Mouse (Mus musculus) thymus, postnatal 36 days (tissue): Measurements from ENCODE around the gene Camk2g.

Source experiments
- DNase-seq, 2 experiments: peaks; one replicate each; pipeline ENCODE4 v3.0.0; 2022; ENCODE audit warnings: mixed read lengths in 2 of 2

The Camk2g gene

GRCm38 (mm10) chr14:20806116-20806840 lies 12.4 kb upstream of the Camk2g start:
- no peak for DNase-seq

- DNase-seq: no peak
Observed at GRCm38 (mm10) chr14:20804964-20805672, 11.2 kb upstream of the Camk2g start.

- no peak for DNase-seq
Observed at GRCm38 (mm10) chr14:20804481-20804880, 10.6 kb upstream of the Camk2g start.

GRCm38 (mm10) chr14:20803606-20803938 lies 9.7 kb upstream of the Camk2g start:
- DNase-seq: peak; percentile 58 to 63

- DNase-seq: no peak
Observed at GRCm38 (mm10) chr14:20802926-20803605, 9.2 kb upstream of the Camk2g start.

GRCm38 (mm10) chr14:20798761-20799160 lies 4.9 kb upstream of the Camk2g start:
- peak; percentile 87 to 91 for DNase-seq

GRCm38 (mm10) chr14:20798300-20798699 lies 4.4 kb upstream of the Camk2g start:
- no peak for DNase-seq

- DNase-seq: no peak
Observed at GRCm38 (mm10) chr14:20796643-20797042, 2.8 kb upstream of the Camk2g start.

- no peak for DNase-seq
Observed at GRCm38 (mm10) chr14:20796170-20796569, 2.3 kb upstream of the Camk2g start.

GRCm38 (mm10) chr14:20795423-20796152 lies 1.7 kb upstream of the Camk2g start:
- DNase-seq: no peak

- no peak for DNase-seq
Observed at GRCm38 (mm10) chr14:20794589-20794988, 701 bp upstream of the Camk2g start.

GRCm38 (mm10) chr14:20792922-20793757 lies 748 bp downstream of the Camk2g start:
- peak; percentile 47 to 69 for DNase-seq

GRCm38 (mm10) chr14:20792243-20792921 lies 1.5 kb downstream of the Camk2g start:
- peak; percentile 13 to 40 for DNase-seq

GRCm38 (mm10) chr14:20791511-20792242 lies 2.2 kb downstream of the Camk2g start:
- DNase-seq: peak; percentile 47 to 58

- DNase-seq: no peak
Observed at GRCm38 (mm10) chr14:20790996-20791395, 2.9 kb downstream of the Camk2g start.

- no peak for DNase-seq
Observed at GRCm38 (mm10) chr14:20790445-20790844, 3.4 kb downstream of the Camk2g start.

GRCm38 (mm10) chr14:20789593-20789992 lies 4.3 kb downstream of the Camk2g start:
- no peak for DNase-seq

GRCm38 (mm10) chr14:20788151-20788550 lies 5.7 kb downstream of the Camk2g start:
- no peak for DNase-seq

- peak in 1 of 2 experiments; percentile 9 for DNase-seq
Observed at GRCm38 (mm10) chr14:20786611-20787015, 7.3 kb downstream of the Camk2g start.

GRCm38 (mm10) chr14:20786020-20786419 lies 7.9 kb downstream of the Camk2g start:
- DNase-seq: peak; percentile 30 to 44

- peak; percentile 66 to 82 for DNase-seq
Observed at GRCm38 (mm10) chr14:20785231-20785630, 8.7 kb downstream of the Camk2g start.
